Mouse (Mus musculus) lung, postnatal 0 days (tissue): ENCODE data around the gene Lyz1. TPM values are rescaled to one million over a fixed set of nuclear protein-coding genes. Genes with fewer than 3 reads are reported as not detected.
"Not testable (repeated sequence)": the region's sequence is repeated elsewhere in the genome, so short reads cannot be mapped to it uniquely, and the experiment has no call there.

ENCODE experiments used
- ATAC-seq: fragments of 200-750 bp; cut with Nextera tagmentation; 2 replicates; pipeline ENCODE4 v1.8.0; 2017; ENCODE audit warnings: moderate library complexity
- DNase-seq: peaks from one replicate; pipeline ENCODE4 v3.0.0-alpha.2; 2016; ENCODE audit warnings: low spot score
- H3K27ac ChIP-seq: fragments of 300-500 bp; sonication (generic); 2 replicates; pipeline ENCODE4 v1.5.1; 2014; ENCODE audit warnings: antibody characterized with exemption, mild to moderate bottlenecking, low read length, mixed read lengths
- H3K27me3 ChIP-seq: fragments of 300-500 bp; sonication (generic); replicated peaks from 2 replicates; pipeline ENCODE4 v1.6.1; 2014; ENCODE audit warnings: low read length, mixed read lengths; ENCODE audit not compliant: insufficient read depth
- H3K36me3 ChIP-seq: fragments of 300-500 bp; sonication (generic); 2 replicates; pipeline ENCODE4 v1.6.1; 2014; ENCODE audit warnings: low read length, mixed read lengths; ENCODE audit not compliant: insufficient read depth
- H3K4me1 ChIP-seq: fragments of 300-500 bp; sonication (generic); 2 replicates; pipeline ENCODE4 v1.6.1; 2014; ENCODE audit warnings: antibody characterized with exemption, low read depth, low read length, mixed read lengths; ENCODE audit not compliant: insufficient read depth
- H3K4me2 ChIP-seq: fragments of 300-500 bp; sonication (generic); replicated peaks from 2 replicates; pipeline ENCODE4 v1.6.1; 2014; ENCODE audit warnings: low read depth, mild to moderate bottlenecking, low read length, moderate library complexity, mixed read lengths
- H3K4me3 ChIP-seq: fragments of 300-500 bp; sonication (generic); 2 replicates; pipeline ENCODE4 v1.5.1; 2014; ENCODE audit warnings: low read depth, low read length
- H3K9ac ChIP-seq: fragments of 300-500 bp; sonication (generic); replicated peaks from 2 replicates; pipeline ENCODE4 v1.6.1; 2014; ENCODE audit warnings: low read depth, mild to moderate bottlenecking
- H3K9me3 ChIP-seq: fragments of 300-500 bp; sonication (generic); 2 replicates; pipeline ENCODE4 v1.6.1; 2016; ENCODE audit warnings: low read length, mixed read lengths
- CTCF ChIP-seq: IDR thresholded peaks from 2 replicates; pipeline ENCODE4 v1.5.1; 2016; ENCODE audit warnings: antibody characterized with exemption, mild to moderate bottlenecking
- EP300 ChIP-seq: IDR thresholded peaks from 2 replicates; pipeline ENCODE4 v1.6.1; 2016; ENCODE audit warnings: antibody characterized with exemption, mild to moderate bottlenecking, control low read depth
- WGBS: fragments of 180-500 bp; shearing (Covaris S2); extraction: QIAGEN DNeasy Blood & Tissue Kit; methylation state at CpG from one replicate; pipeline ENCODE4 v1.1.7; 2014; 5-methylcytosine and 5-hydroxymethylcytosine counted together
- polyA plus RNA-seq: library from polyadenylated mRNA; unstranded; fragments of >200 nt; fragmentation: Nextera tagmentation; extraction: Ambion mirVana; gene quantifications from 2 replicates; pipeline ENCODE4 v1.2.1, GENCODE M21; 2015

Lyz1 gene
- polyA plus RNA-seq, 1 experiment from 2014 or later = 3,269 TPM

- H3K9me3 ChIP-seq = no peaks in the 10 kb centered on the region
- ATAC-seq (no peak), DNase-seq (no peak)
- TF ChIP-seq EP300 = no peak
- TF ChIP-seq CTCF = no peak
- no peak overlapping the region for H3K4me2 ChIP-seq
- H3K4me3 ChIP-seq = no peak overlapping the region
- no peaks in the 10 kb centered on the region for H3K27me3 ChIP-seq
- H3K9ac ChIP-seq = no peak overlapping the region
- no peaks in the 10 kb centered on the region for H3K36me3 ChIP-seq
- WGBS = 76% methylated on average over 10 of the region's 10 CpGs
- no peaks in the 10 kb centered on the region for H3K4me1 ChIP-seq
- H3K27ac ChIP-seq = no peak overlapping the region
These were observed 16.8 kb downstream of the Lyz1 start for GRCm38 (mm10) chr10:117275681-117276369.

GRCm38 (mm10) chr10:117274645-117275044 lies 18.0 kb downstream of the Lyz1 start:
- H3K27me3 ChIP-seq, H3K9me3 ChIP-seq, H3K36me3 ChIP-seq, H3K4me2 ChIP-seq, H3K4me1 ChIP-seq, DNase-seq, H3K4me3 ChIP-seq, H3K27ac ChIP-seq, H3K9ac ChIP-seq, ATAC-seq: not testable (repeated sequence)
- 71% methylated on average over 3 of the region's 7 CpGs for WGBS

GRCm38 (mm10) chr10:117272023-117272422 lies 20.6 kb downstream of the Lyz1 start:
- Histone ChIP-seq H3K9me3 (no peaks in the 10 kb centered on the region), H3K27ac (no peak overlapping the region), H3K27me3 (no peaks in the 10 kb centered on the region), H3K4me3 (no peak overlapping the region), H3K4me2 (no peak overlapping the region), H3K9ac (no peak overlapping the region), H3K4me1 (no peaks in the 10 kb centered on the region), H3K36me3 (no peaks in the 10 kb centered on the region)
- TF ChIP-seq CTCF (peak; percentile 53), EP300 (no peak)
- ATAC-seq (no peak), DNase-seq (peak; percentile 37)

GRCm38 (mm10) chr10:117259870-117260269 lies 32.8 kb downstream of the Lyz1 start:
- Histone ChIP-seq H3K27me3 (no peaks in the 10 kb centered on the region), H3K9ac (no peak overlapping the region), H3K36me3 (no peaks in the 10 kb centered on the region), H3K4me2 (no peak overlapping the region), H3K4me1 (no peaks in the 10 kb centered on the region), H3K27ac (no peak overlapping the region), H3K4me3 (no peak overlapping the region), H3K9me3 (no peaks in the 10 kb centered on the region)
- ATAC-seq (no peak), DNase-seq (no peak)
- TF ChIP-seq CTCF (no peak), EP300 (no peak)

- no peak within 1 kb of the TSS for H3K4me3 ChIP-seq
- no peaks in the 10 kb centered on the region for H3K27me3 ChIP-seq
- no peak for DNase-seq
- H3K27ac ChIP-seq = no peak within 1 kb of the TSS
- no peak within 1 kb of the TSS for H3K9ac ChIP-seq
- 76% methylated on average over 12 of the region's 12 CpGs for WGBS
- H3K4me2 ChIP-seq = no peak within 1 kb of the TSS
- ATAC-seq = no peak
- H3K9me3 ChIP-seq = no peaks in the 10 kb centered on the region
- TF ChIP-seq EP300 (no peak), CTCF (no peak)
- no peaks in the 10 kb centered on the region for H3K36me3 ChIP-seq
- no peaks in the 10 kb centered on the region for H3K4me1 ChIP-seq
These were observed 54.1 kb downstream of the Lyz1 start, which contains the start of gene 9530003J23Rik for GRCm38 (mm10) chr10:117238603-117239002. TSS of gene 9530003J23Rik (minus strand) at chr10:117238703.

Other genes starting within 250 kb of the Lyz1 start
- 0.45 and 0.58 TPM in 2 replicates for gene Lrrc10, start 247.5 kb downstream of the Lyz1 start, polyA plus RNA-seq
- gene Cct2, start 229.1 kb downstream of the Lyz1 start, polyA plus RNA-seq = 107 and 109 TPM in 2 replicates
- gene Frs2, start 144.3 kb downstream of the Lyz1 start, polyA plus RNA-seq = 18.8 and 21.9 TPM in 2 replicates
- gene Yeats4, start 68.4 kb downstream of the Lyz1 start, polyA plus RNA-seq = 49.7 and 52.8 TPM in 2 replicates
- gene 9530003J23Rik, start 54.2 kb downstream of the Lyz1 start, polyA plus RNA-seq = 3.3 and 4.1 TPM in 2 replicates
- gene Lyz2, start 10.5 kb downstream of the Lyz1 start, polyA plus RNA-seq = 2,893 and 3,526 TPM in 2 replicates
- 61.0 and 67.6 TPM in 2 replicates for gene Cpsf6, start 87.1 kb upstream of the Lyz1 start, polyA plus RNA-seq